Mouse (Mus musculus) kidney, postnatal 0 days (tissue): ENCODE measurements at regions not wholly inside any gene's neighbourhood (a gene's known extent, or its start where the extent isn't known, plus 50 kb on each side); places are given as distances from the start of the nearest gene placed in this dataset.

ENCODE experiments used
- ATAC-seq: fragments of 200-750 bp; cut with Nextera tagmentation; replicated peaks from 2 replicates; pipeline ENCODE4 v1.8.0; 2017; ENCODE audit warnings: low read depth, moderate number of reproducible peaks, moderate TSS enrichment, moderate library complexity; ENCODE audit not compliant: low FRiP score
- DNase-seq: peaks from one replicate; pipeline ENCODE4 v3.0.0-alpha.2; 2016; ENCODE audit warnings: low spot score
- H3K27ac ChIP-seq: fragments of 300-500 bp; sonication (generic); 2 replicates; pipeline ENCODE4 v1.5.1; 2014; ENCODE audit warnings: mild to moderate bottlenecking
- H3K27me3 ChIP-seq: fragments of 300-500 bp; sonication (generic); 2 replicates; pipeline ENCODE4 v1.6.1; 2014; ENCODE audit warnings: low read length, mixed read lengths; ENCODE audit not compliant: insufficient read depth
- H3K36me3 ChIP-seq: fragments of 300-500 bp; sonication (generic); 2 replicates; pipeline ENCODE4 v1.6.1; 2014; ENCODE audit warnings: low read length, mixed read lengths; ENCODE audit not compliant: insufficient read depth
- H3K4me1 ChIP-seq: fragments of 300-500 bp; sonication (generic); replicated peaks from 2 replicates; pipeline ENCODE4 v1.6.1; 2014; ENCODE audit warnings: antibody characterized with exemption, low read length, mixed read lengths; ENCODE audit not compliant: insufficient read depth
- H3K4me2 ChIP-seq: fragments of 300-500 bp; sonication (generic); 2 replicates; pipeline ENCODE4 v1.6.1; 2014; ENCODE audit warnings: mild to moderate bottlenecking, low read length, moderate library complexity, mixed read lengths
- H3K4me3 ChIP-seq: fragments of 300-500 bp; sonication (generic); replicated peaks from 2 replicates; pipeline ENCODE4 v1.5.1; 2014; ENCODE audit warnings: low read depth, low read length
- H3K9ac ChIP-seq: fragments of 300-500 bp; sonication (generic); 2 replicates; pipeline ENCODE4 v1.6.1; 2014; ENCODE audit warnings: low read depth, low read length
- H3K9me3 ChIP-seq: fragments of 300-500 bp; sonication (generic); replicated peaks from 2 replicates; pipeline ENCODE4 v1.6.1; 2016; ENCODE audit warnings: low read length, inconsistent platforms, mixed read lengths
- CTCF ChIP-seq: IDR thresholded peaks from 2 replicates; pipeline ENCODE4 v1.5.1; 2016; ENCODE audit warnings: antibody characterized with exemption, low read depth, mild to moderate bottlenecking, moderate library complexity
- WGBS: fragments of 180-500 bp; shearing (Covaris S2); extraction: QIAGEN DNeasy Blood & Tissue Kit; methylation state at CpG from one replicate; pipeline ENCODE4 v1.1.7; 2014; 5-methylcytosine and 5-hydroxymethylcytosine counted together

DNA sequence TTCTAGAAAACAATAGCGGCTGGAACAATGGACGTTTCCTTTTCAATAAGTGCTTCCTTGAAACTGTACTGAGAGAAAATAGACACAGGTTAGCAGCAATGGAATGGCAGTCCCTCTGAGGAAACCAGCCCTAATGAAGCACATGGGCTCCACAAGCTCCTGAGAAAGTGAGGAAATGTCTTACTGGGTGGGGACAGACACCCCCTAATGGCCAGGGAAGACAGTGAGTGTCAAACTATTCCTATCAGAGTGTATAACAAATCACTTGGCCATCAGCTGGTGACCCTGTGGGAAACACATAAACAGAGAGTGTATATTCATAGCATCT, 333.9 kb downstream of the Fat4 start:
- Histone ChIP-seq H3K36me3 (no peaks in the 10 kb centered on the region), H3K27me3 (no peaks in the 10 kb centered on the region), H3K4me1 (no peaks in the 10 kb centered on the region), H3K4me2 (no peak overlapping the region), H3K4me3 (no peak overlapping the region), H3K9me3 (no peaks in the 10 kb centered on the region), H3K9ac (no peak overlapping the region), H3K27ac (0 out of 2 replicates have a peak overlapping the region, but pooled peaks have one; percentile 62)
- peak; percentile 57 for TF ChIP-seq CTCF
- 33% methylated on average over 2 of the region's 2 CpGs for WGBS
- ATAC-seq (0 out of 2 replicates have a peak, but pooled peaks have one; percentile 49), DNase-seq (peak; percentile 65)

DNA sequence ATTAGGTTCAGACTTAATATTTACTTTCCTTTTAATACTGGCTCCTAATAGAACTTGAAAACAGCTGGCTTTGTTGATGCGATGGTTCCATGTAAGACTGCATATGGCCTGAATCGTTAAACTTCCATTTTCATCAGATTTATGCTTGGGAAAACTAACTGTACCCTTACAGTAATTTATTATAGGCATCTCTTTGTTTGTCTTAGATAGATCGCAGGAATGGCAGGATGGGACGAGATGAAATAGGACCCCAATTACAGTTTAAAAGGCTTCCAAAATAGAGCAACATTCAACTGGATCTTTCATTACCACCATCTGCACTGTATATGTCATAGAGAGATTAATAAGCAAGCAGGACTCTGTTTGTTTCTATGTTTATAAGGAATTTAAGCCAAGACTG, 335.3 kb downstream of the Fat4 start:
- no peaks in the 10 kb centered on the region for H3K27me3 ChIP-seq
- WGBS, result 38% methylated on average over 4 of the region's 4 CpGs
- H3K4me3 ChIP-seq, result no peak overlapping the region
- H3K9ac ChIP-seq, result no peak overlapping the region
- no peaks in the 10 kb centered on the region for H3K4me1 ChIP-seq
- H3K4me2 ChIP-seq, result no peak overlapping the region
- no peaks in the 10 kb centered on the region for H3K9me3 ChIP-seq
- H3K36me3 ChIP-seq, result no peaks in the 10 kb centered on the region
- ATAC-seq (no peak), DNase-seq (peak; percentile 88)
- H3K27ac ChIP-seq, result no peak overlapping the region
- no peak for TF ChIP-seq CTCF

DNA sequence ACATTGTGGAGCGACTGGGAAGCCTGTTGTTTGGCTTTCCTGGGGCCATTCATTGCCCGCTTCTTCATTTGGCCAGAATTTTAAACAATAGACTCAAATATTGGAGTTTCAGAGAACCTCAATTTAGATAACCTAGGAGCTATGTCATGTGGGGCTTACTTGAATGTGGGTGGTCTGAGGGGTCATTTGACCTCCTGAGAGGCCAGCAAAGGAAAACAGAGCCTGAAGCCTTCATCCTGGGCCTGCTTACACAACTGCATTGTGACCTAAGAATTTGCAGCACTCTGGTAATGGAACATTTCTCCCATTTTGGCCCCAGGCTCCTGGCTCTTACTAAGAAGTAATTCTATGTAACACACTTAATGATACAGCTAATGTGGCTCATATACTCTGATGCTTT, 348.2 kb downstream of the Fat4 start:
- Histone ChIP-seq H3K36me3 (no peaks in the 10 kb centered on the region), H3K4me1 (no peaks in the 10 kb centered on the region), H3K4me3 (no peak overlapping the region), H3K9ac (no peak overlapping the region), H3K27ac (no peak overlapping the region), H3K9me3 (no peaks in the 10 kb centered on the region), H3K4me2 (no peak overlapping the region), H3K27me3 (no peaks in the 10 kb centered on the region)
- ATAC-seq, result no peak
- no peak for DNase-seq
- 83% methylated on average over 2 of the region's 2 CpGs for WGBS
- no peak for TF ChIP-seq CTCF

DNA sequence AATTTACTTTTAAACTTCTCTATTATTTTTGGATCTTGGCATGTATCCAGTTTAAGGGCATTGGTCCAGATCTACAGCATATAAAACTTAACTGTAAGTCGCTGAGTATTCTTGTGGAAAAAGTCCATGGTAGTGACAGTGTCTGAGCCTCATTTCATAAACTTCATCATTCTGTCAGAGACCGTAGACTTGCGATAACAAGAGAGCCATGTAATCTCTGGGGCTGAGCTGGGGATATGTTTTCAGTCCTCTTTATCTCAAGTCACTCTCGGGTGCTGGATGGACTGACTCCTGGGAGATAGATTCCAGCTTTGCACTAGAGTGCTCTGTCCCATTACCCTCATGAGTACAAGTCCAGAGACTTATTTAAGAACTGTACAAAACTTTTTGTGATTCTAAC, 362.0 kb downstream of the Fat4 start:
- Histone ChIP-seq H3K4me1 (peaks cover 4% of the 10 kb centered on the region), H3K4me3 (no peak overlapping the region), H3K4me2 (no peak overlapping the region), H3K27me3 (no peaks in the 10 kb centered on the region), H3K9me3 (no peaks in the 10 kb centered on the region), H3K9ac (no peak overlapping the region), H3K36me3 (no peaks in the 10 kb centered on the region), H3K27ac (no peak overlapping the region)
- 53% methylated on average over 4 of the region's 4 CpGs for WGBS
- ATAC-seq (no peak), DNase-seq (no peak)
- no peak for TF ChIP-seq CTCF

DNA sequence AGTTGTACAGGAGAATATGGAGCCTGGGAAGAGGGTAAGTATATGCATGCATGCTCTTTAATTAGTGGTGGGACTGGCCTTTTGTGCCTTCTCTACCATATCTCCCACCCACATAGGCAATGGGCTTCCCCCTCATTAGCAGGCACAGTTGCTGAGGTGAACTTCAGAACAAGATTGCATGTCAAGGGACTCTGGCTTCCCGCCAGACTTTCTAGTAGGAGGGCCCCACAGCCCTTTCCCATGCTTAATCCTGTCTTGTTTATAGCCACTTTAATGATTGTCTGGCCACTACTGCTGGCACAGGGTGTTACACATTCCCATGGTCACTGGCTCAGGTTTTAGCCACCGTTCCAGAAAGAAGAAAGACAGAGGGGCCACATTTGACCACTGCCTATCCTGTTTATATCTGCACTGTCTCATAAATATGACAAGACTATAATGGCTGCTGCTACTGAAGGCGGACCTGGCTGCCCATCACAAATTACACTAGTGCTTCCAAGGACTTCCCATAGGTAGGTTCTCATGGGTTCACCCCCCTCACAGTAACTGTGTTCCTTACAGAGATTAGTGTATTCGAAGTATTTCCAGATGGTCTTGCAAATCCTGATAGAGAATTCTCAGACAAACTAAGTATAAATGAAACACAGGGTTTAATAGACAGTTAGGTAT, 362.6 kb downstream of the Fat4 start:
- ATAC-seq, result no peak; the same call in 1 of the 2 replicates
- Histone ChIP-seq H3K27me3 (no peaks in the 10 kb centered on the region), H3K4me3 (no peak overlapping the region), H3K9ac (no peak overlapping the region), H3K4me1 (peaks cover 4% of the 10 kb centered on the region), H3K4me2 (no peak overlapping the region), H3K9me3 (no peaks in the 10 kb centered on the region), H3K36me3 (no peaks in the 10 kb centered on the region), H3K27ac (no peak overlapping the region)
- WGBS, result 44% methylated on average over 4 of the region's 4 CpGs
- no peak for TF ChIP-seq CTCF
- peak; percentile 32 for DNase-seq

DNA sequence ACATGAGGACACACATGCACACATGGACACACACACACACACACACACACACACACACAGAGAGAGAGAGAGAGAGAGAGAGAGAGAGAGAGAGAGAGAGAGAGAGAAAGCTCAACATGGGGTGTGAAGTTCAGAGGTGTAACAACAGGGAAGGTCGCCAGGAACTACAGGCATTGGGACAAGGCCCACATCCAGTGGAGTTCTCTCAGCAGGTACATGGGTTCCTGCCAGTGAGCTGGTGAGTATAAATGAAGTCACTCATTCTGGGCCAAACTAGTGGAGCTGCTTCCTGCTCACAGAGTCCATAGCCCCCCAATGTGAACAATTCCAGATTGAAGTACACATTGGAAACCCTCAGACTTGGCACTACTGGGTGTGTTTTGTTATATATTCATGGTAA, 366.3 kb downstream of the Fat4 start:
- no peak for ATAC-seq
- WGBS, result 88% methylated on average over 1 of the region's 1 CpGs

More for the DNA sequence above, 366.3 kb downstream of the Fat4 start:
- Histone ChIP-seq H3K4me3 (no peak overlapping the region), H3K9ac (no peak overlapping the region), H3K4me2 (no peak overlapping the region), H3K9me3 (no peaks in the 10 kb centered on the region), H3K36me3 (no peaks in the 10 kb centered on the region), H3K27ac (no peak overlapping the region), H3K27me3 (no peaks in the 10 kb centered on the region), H3K4me1 (peaks cover 4% of the 10 kb centered on the region)
- DNase-seq, result no peak
- TF ChIP-seq CTCF, result no peak
